Mouse (Mus musculus) cerebellum, adult 9-10 months (tissue): ENCODE results near the gene Apol7c.
"Not testable (repeated sequence)": the region's sequence is repeated elsewhere in the genome, so short reads cannot be mapped to it uniquely, and the experiment has no call there.

Experiments used
- DNase-seq: peaks from one replicate; pipeline ENCODE4 v3.0.0; 2022

The Apol7c gene

DNA sequence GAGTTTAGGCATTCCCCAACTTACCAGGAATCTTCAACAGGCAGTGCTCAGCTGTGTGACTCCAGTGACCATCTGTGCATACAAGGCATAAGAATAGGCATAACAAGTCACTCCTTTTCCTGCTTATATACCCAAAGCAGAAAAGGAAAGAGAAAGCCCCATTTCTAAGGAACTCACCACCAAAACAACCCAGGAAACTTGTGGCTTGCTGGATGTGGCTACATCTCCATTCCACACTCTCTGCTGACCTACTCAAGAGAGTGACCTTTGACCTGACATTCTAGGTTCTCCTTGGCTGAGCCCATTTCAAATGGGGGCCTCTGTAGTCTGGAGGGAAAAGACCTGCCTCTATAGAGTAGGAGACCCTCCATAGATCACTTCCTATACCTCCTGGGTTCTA lies at the start of gene Apol7c:
Gene Apol7c, minus strand, starts transcription at position 101 of the 400 bp plus-strand sequence.
- no peak for DNase-seq

- DNase-seq, result no peak
Observed at GRCm38 (mm10) chr15:77581681-77582080, 48.6 kb upstream of the Apol7c start.

DNA sequence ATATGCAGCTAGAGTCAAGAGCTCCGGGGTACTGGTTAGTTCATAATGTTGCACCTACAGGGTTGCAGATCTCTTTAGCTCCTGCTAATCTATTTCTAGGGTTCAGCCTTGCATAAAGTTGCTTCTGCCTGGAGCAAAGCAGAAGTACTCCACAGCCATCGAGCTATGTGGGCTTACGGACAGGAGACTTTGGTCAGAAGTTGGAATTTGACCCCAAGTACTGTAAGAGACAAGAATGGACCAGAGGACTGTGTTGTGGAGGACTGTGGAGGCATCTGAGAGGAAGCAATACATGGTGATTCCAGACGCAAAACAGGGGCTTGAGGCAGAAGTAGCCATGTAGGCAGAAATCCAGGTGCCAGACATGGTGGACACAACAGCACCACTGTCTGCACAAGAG lies 46.2 kb upstream of the Apol7c start:
- no peak for DNase-seq

DNA sequence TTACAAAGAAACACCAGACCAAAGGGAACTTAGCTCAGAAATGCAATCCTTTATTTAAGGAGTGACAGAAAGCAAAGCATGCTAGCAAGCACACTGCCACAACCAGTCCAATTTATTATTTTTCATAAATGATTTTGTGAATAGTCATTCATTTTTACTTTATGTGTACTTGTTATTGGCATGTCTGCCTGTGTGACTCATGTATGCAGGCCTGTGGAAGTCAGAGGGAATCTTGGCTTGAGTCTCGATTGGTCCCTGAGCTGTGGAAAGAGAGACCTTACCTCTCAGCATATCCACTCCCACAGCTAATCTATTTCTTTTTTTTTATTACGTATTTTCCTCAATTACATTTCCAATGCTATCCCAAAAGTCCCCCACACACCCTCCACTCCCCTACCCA lies 45.7 kb upstream of the Apol7c start:
- DNase-seq, result no peak

- no peak for DNase-seq
Observed at GRCm38 (mm10) chr15:77563219-77563618, 30.1 kb upstream of the Apol7c start.

DNA sequence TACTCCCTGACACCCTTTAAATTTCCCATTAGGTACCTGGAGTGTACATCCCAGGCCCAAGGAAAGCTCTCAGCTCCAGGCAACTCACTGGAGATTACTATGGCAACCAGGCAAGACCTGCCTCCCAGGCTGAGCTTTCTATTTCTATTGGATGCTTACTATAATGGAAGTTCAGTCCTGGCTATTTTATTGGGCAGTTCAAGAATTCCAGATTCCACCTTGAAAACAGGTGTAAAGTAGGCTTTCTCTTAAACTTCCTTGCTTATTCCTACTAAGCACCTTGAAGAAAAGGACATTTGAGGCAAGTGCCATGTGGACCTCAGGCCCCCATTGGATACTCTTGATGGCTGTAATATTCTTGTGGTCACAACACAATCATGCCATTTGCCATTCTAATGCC lies 28.7 kb upstream of the Apol7c start, which contains the start of gene 1700025B11Rik:
Gene 1700025B11Rik, minus strand, starts transcription at position 101 of the 400 bp plus-strand sequence.
- DNase-seq, result no peak

DNA sequence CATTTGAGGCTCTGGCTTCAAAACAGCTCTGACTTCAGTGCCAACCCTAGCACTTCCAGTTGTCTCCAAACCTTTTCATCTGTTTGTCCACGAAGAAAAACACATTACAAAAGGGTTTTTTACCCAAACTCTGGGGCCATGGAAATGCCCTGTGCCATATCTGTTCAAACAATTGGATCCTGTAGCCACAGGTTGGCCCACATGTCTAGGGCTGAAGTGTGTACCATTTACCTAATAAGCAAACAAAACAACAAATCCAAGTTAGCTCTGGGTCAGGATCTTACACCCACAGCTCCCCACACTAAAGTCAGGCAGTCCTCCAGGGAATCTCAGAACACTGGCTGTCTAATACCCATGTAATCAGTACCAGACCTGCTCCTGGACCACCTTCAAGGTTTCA lies 6.1 kb upstream of the Apol7c start:
- DNase-seq, result not testable (repeated sequence)

DNA sequence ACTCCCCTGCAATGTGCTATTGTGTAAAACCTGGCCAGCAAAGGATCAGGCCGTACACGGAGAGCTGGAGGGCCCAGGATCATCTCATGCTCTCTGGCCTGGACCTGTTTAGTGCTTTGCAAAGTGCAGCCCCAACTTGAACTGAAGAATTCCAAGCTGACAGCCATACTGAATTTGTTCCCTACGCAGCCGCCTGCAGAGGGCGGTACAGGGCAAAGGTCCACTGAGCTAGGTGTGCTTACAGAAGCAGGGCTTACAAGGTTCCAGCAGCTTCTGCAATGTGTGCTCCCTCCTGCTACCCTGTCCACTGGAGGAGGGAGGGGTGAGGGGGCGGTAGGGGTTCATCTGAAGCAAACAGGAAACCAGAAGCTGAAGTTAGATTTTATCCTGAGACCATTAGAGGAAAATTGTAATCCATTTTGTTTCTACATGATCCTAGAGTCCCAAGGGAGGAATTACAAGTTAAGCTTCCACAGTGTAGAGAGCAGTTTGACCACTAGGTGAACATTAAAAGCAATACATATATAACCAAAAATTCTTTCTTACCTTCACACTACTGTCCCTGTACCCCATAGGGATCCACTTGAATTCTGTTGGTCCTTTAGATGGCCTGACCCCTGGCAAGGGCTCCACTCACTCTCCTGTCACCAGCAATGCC lies 9.8 kb downstream of the Apol7c start:
- peak; percentile 16 for DNase-seq

DNA sequence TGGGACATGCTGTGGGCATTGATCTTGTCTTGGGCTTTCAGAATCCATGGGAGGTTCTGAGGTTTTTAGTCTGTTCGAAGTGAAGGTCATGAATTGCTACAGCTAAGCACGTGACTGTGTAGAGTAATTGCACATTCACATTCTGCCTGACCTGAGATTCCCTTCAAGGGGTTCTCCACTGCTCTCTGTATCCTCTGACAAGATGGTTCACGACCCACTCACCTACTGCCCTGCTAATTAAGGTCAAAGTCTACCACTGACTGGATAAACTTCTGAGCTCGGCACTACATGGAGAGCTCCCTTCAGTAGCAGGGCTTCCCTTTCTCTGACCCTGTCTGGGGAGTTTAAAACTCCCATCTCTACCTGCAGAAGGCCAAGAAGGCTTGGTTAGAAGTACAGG lies 12.5 kb downstream of the Apol7c start:
- not testable (repeated sequence) for DNase-seq

DNA sequence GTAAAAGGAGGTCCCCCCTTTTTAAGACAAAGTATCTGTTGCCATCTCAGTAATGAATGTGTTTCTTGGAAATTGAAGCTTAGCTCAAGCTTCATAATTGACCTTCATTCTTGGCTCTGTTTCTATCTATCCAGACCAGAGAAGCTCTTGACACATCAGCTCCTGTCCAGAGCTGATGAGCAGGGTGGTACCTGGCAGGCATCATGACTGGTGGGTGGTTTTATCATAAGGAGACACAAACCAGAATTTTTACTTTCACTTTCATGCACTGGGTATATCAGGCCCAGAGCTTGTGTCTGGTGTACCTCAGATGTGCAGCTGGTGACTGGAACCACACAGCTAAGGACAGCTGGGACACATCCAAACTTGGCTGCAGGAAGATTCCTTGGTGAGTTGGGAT lies 25.1 kb downstream of the Apol7c start, which contains the start of gene Apol11a:
Gene Apol11a, plus strand, starts transcription at position 306 of the 400 bp plus-strand sequence.
- not testable (repeated sequence) for DNase-seq

- not testable (repeated sequence) for DNase-seq
Observed at GRCm38 (mm10) chr15:77494694-77495093, 38.4 kb downstream of the Apol7c start.

DNA sequence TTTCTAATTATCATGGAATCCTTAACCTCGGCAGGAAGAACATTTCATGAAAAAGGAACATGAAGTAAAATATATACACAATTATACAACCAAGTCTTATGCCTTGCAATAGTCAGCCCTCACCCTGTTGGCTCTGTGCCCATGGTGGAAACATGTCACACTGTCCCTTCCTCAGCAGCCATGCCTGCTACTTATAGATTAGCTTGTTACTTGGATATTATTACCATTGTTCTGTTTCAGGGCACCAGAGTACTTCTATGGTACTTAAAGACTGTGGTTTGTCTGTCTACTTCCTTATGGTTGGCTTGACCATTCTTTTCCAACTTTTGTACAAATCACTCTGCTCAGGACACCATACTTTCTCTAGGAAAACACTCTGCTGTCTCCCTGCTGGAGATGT lies 39.9 kb downstream of the Apol7c start:
- DNase-seq, result not testable (repeated sequence)

GRCm38 (mm10) chr15:77482140-77482794 lies 50.8 kb downstream of the Apol7c start:
- DNase-seq, result no peak

DNA sequence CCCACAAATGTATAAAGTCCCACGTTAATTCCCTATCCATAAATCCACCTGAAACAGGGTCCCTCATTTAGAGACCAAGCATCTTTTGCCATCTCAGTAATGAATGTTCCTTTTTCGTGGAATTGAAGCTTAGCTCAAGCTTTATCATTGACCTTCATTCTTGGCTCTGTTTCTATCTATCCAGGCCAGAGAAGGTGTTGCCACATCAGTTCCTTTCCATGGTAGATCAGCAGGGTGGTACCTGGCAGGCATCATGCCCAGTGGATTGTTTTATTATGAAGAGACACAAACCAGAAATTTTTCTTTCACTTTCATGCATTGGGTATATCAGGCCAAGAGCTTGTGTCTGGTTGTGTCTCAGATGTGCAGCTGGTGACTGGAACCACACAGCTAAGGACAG lies 56.4 kb downstream of the Apol7c start, which contains the start of gene Apol10a:
Gene Apol10a, plus strand, starts transcription at position 355 of the 400 bp plus-strand sequence.
- not testable (repeated sequence) for DNase-seq
